Mouse (Mus musculus) frontal cortex, postnatal 10 days (tissue): ENCODE results near the gene Gm16430.
"Not testable (repeated sequence)": the region's sequence is repeated elsewhere in the genome, so short reads cannot be mapped to it uniquely, and the experiment has no call there.

ENCODE experiments used
- DNase-seq, 2 experiments: peaks; one replicate each; pipeline ENCODE4 v3.0.0; 2022; ENCODE audit warnings: low spot score in 2 of 2, mixed read lengths in 1 of 2

Gene Gm16430

DNA sequence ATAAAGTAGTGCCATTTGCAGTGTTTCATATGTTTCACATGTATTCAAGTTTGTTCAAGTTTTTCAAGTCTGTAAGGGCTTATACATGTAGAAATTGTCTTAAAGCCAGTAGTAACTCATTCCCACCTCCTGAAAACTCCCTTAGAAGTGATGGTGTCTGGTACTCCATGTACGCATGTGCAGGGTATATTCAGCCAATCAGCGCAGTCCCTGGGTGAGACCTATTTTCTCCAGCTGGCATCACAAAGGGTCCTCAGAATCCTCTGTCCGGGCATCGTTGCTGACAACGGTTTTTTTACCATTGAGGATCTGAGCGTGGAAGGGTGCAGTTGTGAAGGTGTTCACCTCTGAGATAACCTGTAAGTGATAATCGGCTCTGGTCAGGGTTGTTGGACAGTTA lies at the start of gene Gm16430:
Gm16430 (plus strand) TSS at position 301 of the 400 bp plus-strand sequence.
- not testable (repeated sequence) for DNase-seq
